Mouse (Mus musculus) limb, embryonic 11.5 days (tissue): ENCODE measurements around the gene Sgsh. TPM values are rescaled to one million over a fixed set of nuclear protein-coding genes. Genes with fewer than 3 reads are reported as not detected.

Source experiments
- ATAC-seq: fragments of 200-750 bp; cut with Nextera tagmentation; 2 replicates; pipeline ENCODE4 v1.8.0; 2017; ENCODE audit warnings: low read depth; ENCODE audit not compliant: insufficient number of reproducible peaks, low FRiP score, low TSS enrichment
- DNase-seq: peaks from one replicate; pipeline ENCODE4 v3.0.0-alpha.2; 2015; ENCODE audit warnings: low spot score
- H3K27ac ChIP-seq: fragments of 300-500 bp; sonication (generic); replicated peaks from 2 replicates; pipeline ENCODE4 v1.5.1; 2014; ENCODE audit warnings: low read depth, mild to moderate bottlenecking, low read length
- H3K27me3 ChIP-seq: fragments of 300-500 bp; sonication (generic); 2 replicates; pipeline ENCODE4 v1.6.1; 2014; ENCODE audit warnings: mild to moderate bottlenecking, low read length, mixed read lengths; ENCODE audit not compliant: control insufficient read depth, insufficient read depth
- H3K36me3 ChIP-seq: fragments of 300-500 bp; sonication (generic); 2 replicates; pipeline ENCODE4 v1.6.1; 2014; ENCODE audit warnings: mild to moderate bottlenecking, low read length, moderate library complexity, mixed read lengths; ENCODE audit not compliant: control insufficient read depth, insufficient read depth
- H3K4me1 ChIP-seq: fragments of 300-500 bp; sonication (generic); 2 replicates; pipeline ENCODE4 v1.6.1; 2014; ENCODE audit warnings: low read length, mixed read lengths; ENCODE audit not compliant: control insufficient read depth, insufficient read depth
- H3K4me2 ChIP-seq: fragments of 300-500 bp; sonication (generic); 2 replicates; pipeline ENCODE4 v1.6.1; 2014; ENCODE audit warnings: low read depth, mild to moderate bottlenecking, moderate library complexity; ENCODE audit not compliant: severe bottlenecking
- H3K4me3 ChIP-seq: fragments of 300-500 bp; sonication (generic); 2 replicates; pipeline ENCODE4 v1.5.1; 2014; ENCODE audit warnings: low read depth, low read length
- H3K9ac ChIP-seq: fragments of 300-500 bp; sonication (generic); 2 replicates; pipeline ENCODE4 v1.6.1; 2014; ENCODE audit warnings: mild to moderate bottlenecking, low read length
- H3K9me3 ChIP-seq: fragments of 300-500 bp; sonication (generic); 2 replicates; pipeline ENCODE4 v1.6.1; 2016; ENCODE audit warnings: low read length; ENCODE audit not compliant: control insufficient read depth
- WGBS: fragments of 180-500 bp; shearing (Covaris S2); extraction: QIAGEN DNeasy Blood & Tissue Kit; methylation state at CpG from one replicate; pipeline ENCODE4 v1.1.7; 2014; 5-methylcytosine and 5-hydroxymethylcytosine counted together
- polyA plus RNA-seq: library from polyadenylated mRNA; unstranded; fragments of >200 nt; fragmentation: Nextera tagmentation; extraction: Ambion mirVana; gene quantifications from 2 replicates; pipeline ENCODE4 v1.2.1, GENCODE M21; 2014

The Sgsh gene
- polyA plus RNA-seq, 1 experiment from 2014 or later: 4.9 TPM

DNA sequence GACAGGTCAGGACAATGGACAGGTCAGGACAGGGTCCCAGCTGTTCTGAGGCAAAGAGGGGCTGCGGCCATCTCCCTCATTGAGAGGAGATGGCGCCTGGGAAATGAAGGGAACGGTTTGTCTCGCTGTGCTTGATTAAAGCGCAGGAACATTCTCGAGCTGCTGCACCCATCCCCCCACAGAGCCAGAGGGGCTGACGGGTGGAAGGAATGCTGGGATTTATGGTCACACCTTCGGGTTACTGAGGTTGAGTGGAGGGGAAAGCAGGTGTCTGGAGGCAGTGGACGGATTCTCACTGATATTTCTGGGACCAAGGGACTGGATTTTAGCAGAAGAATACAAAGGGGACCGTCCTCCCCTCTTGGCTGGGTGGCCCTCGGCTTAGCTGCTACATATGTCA is 47.4 kb downstream of the Sgsh start:
- Histone ChIP-seq H3K4me2 (peak overlapping the region; percentile 0; the same call in 1 of the 2 replicates), H3K36me3 (no peaks in the 10 kb centered on the region), H3K9me3 (no peaks in the 10 kb centered on the region), H3K9ac (no peak overlapping the region), H3K4me3 (no peak overlapping the region), H3K27me3 (peaks cover 2% of the 10 kb centered on the region; the same call in 1 of the 2 replicates), H3K27ac (no peak overlapping the region), H3K4me1 (peaks cover 7% of the 10 kb centered on the region)
- 13% methylated on average over 11 of the region's 11 CpGs for WGBS
- DNase-seq: peak; percentile 58
- no peak for ATAC-seq

DNA sequence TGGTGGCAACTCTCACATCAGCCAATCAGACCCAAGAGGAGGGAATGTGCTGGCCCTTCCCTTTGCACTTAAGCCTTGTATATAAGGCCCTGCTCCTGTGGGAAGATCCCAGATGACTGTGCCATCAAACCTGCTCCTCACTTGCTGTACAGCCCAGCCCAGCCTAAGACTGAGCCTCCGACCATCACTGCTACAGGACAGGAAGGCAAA is 47.8 kb downstream of the Sgsh start, which contains the start of gene Card14:
Gene Card14 (plus strand): TSS at position 111 of the 210 bp plus-strand sequence.
- Histone ChIP-seq H3K27ac (no peak within 1 kb of the TSS), H3K9me3 (no peaks in the 10 kb centered on the region), H3K4me1 (peaks cover 7% of the 10 kb centered on the region), H3K36me3 (no peaks in the 10 kb centered on the region), H3K4me3 (no peak within 1 kb of the TSS), H3K9ac (no peak within 1 kb of the TSS), H3K27me3 (peaks cover 2% of the 10 kb centered on the region; the same call in 1 of the 2 replicates), H3K4me2 (peak within 1 kb of the TSS; percentile 0; the same call in 1 of the 2 replicates)
- ATAC-seq (no peak), DNase-seq (no peak)
- 38% methylated on average over 1 of the region's 1 CpGs for WGBS

DNA sequence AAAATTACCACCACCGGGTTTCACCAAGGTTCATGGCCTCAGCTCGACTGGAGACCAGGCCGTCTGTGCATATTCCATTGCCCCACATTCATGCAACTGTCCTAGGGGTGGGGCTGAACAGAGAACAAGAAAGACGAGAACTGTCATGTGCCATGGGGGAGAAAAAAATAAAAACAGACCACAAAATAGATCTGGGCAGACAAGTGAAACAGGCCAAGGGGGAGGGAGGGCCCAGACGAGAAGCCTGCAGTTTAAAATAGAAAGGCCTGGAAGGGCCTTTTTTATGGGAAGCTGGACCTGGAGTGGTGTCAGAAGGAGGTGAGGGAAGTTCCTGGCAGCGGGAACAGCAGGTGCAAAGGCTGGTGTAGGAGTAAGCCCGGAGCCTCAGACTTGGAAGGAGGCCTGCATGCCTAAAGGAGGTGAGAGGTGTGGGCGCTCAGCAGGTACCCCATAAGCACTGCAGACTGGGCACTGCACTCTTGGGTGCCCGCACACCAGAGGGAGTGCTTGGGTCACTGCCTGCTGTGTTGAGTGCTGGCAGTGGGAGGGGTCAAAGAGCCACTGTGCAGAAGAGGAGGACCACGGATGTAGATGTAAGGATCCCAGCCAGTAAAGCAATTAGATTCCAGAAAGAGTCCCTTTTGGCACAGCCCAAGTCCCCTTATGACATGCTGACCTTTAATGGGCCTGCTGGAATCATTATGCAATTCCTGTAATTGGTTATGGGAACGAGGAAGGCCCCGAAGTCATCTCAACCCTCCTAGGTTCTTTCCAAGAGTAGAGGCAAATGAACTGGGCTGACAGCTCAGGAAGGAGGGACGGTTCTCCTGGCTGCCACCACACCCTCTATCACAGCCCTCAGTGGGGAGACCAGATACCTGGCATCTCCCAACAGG is 48.3 kb downstream of the Sgsh start:
- no peak overlapping the region for H3K27ac ChIP-seq
- ATAC-seq (no peak), DNase-seq (no peak)
- no peak overlapping the region for H3K9ac ChIP-seq
- H3K9me3 ChIP-seq: no peaks in the 10 kb centered on the region
- peaks cover 7% of the 10 kb centered on the region for H3K4me1 ChIP-seq
- WGBS: 64% methylated on average over 13 of the region's 13 CpGs
- peaks cover 2% of the 10 kb centered on the region; the same call in 1 of the 2 replicates for H3K27me3 ChIP-seq
- no peak overlapping the region for H3K4me3 ChIP-seq
- H3K4me2 ChIP-seq: no peak overlapping the region
- H3K36me3 ChIP-seq: no peaks in the 10 kb centered on the region

DNA sequence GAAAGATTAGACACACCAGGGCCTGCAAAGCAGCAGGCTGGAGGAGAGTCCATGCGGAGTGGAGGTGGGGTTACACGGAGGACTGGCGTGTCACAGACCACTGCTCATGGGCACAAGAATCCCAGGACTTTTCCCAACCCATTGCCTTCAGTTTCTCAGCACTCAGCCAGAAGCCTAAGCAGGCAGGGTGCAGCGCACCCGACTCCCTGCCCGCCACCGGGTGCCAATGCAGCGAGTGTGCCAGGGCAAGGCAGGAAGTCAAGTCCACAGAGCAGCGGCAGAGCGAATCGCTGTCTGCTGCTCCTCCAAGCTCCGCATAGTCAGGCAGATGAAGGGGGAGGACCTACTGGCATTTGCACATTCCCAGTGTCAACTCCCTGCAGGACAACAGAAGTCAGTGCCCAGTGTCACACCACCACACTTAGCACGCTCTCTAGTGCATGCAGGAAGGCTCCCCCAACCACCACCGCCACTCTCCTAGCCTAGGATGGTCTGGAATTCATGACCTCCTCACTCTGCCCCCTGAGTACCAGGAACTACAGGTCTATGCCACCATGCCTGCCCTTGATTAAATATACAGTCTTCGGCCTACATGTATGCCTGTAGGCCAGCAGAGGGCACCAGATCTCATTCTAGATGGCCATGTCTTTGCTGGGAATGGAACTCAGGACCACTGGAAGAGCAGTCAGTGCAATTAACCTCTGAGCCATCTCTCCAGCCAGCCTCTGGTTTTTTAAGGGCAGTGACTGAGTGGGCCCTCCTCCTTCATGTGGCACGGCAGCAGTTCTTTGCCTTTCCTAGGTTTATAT is 50.2 kb downstream of the Sgsh start:
- H3K4me1 ChIP-seq: peaks cover 7% of the 10 kb centered on the region
- no peak overlapping the region for H3K9ac ChIP-seq
- no peak overlapping the region for H3K4me2 ChIP-seq
- no peaks in the 10 kb centered on the region for H3K36me3 ChIP-seq
- WGBS: 42% methylated on average over 16 of the region's 16 CpGs
- no peaks in the 10 kb centered on the region for H3K9me3 ChIP-seq
- H3K4me3 ChIP-seq: no peak overlapping the region
- DNase-seq: peak; percentile 70
- H3K27ac ChIP-seq: no peak overlapping the region
- no peak for ATAC-seq
- peaks cover 2% of the 10 kb centered on the region; the same call in 1 of the 2 replicates for H3K27me3 ChIP-seq

DNA sequence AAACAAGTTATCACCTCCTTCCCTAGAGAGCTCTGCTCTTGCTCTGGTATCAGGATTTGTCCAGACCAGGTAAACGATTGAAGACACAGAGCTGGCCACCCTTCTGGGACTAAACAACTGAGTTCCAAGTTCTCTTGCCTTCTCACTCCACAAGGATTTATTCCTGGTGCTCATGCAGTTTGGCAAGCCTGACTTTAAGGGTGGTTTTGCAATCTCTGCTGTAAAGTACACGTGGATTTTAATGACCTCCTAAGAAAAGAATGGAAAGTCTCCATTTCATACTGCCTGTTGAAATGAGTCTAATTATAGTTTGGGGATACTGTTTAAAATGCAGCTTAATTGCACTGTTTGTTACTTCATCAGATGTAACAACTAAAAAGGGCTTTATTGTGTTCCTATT is 54.4 kb downstream of the Sgsh start:
- H3K4me2 ChIP-seq: peak overlapping the region; percentile 56; the same call in 1 of the 2 replicates
- peaks cover 2% of the 10 kb centered on the region; the same call in 1 of the 2 replicates for H3K27me3 ChIP-seq
- H3K9me3 ChIP-seq: no peaks in the 10 kb centered on the region
- 30% methylated on average over 2 of the region's 2 CpGs for WGBS
- no peak overlapping the region for H3K9ac ChIP-seq
- H3K4me1 ChIP-seq: peaks cover 9% of the 10 kb centered on the region; the same call in 1 of the 2 replicates
- H3K4me3 ChIP-seq: no peak overlapping the region
- ATAC-seq (no peak), DNase-seq (no peak)
- H3K27ac ChIP-seq: no peak overlapping the region
- peaks cover 16% of the 10 kb centered on the region; the same call in 1 of the 2 replicates for H3K36me3 ChIP-seq

DNA sequence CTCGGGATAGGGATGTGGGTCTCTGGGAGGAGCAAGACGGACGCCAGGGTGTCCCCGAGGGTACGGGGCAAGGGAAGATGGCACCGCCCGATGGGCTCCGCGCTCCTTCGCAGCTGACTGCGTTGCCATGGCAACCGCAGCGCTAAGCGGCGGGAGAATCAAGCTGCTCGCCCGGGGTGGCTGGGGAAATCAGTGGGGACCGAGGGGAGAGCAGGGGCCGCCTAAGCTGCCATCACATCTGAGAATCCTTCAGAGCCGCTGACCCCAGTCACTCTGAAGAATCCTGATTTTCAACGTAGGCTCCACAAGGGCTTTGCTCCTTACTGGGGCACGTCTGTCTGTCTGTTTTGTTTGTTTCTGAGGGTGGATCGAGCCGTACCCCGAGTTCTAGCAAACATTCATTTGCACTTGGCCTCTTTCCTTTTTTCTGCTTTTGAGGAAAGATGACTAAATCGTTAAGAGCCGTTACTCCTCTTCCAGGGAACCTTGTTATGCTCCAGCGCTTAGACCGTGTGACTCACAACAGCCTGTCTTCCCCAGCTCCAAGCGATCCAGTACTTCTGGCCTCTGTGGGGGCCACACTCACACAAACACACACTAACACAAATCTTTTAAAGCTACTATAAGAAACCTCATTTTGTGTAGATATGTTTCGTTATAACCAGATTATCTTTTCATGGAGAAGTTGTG is 54.9 kb downstream of the Sgsh start:
- H3K4me1 ChIP-seq: peaks cover 9% of the 10 kb centered on the region; the same call in 1 of the 2 replicates
- ATAC-seq: no peak; the same call in 1 of the 2 replicates

DNA sequence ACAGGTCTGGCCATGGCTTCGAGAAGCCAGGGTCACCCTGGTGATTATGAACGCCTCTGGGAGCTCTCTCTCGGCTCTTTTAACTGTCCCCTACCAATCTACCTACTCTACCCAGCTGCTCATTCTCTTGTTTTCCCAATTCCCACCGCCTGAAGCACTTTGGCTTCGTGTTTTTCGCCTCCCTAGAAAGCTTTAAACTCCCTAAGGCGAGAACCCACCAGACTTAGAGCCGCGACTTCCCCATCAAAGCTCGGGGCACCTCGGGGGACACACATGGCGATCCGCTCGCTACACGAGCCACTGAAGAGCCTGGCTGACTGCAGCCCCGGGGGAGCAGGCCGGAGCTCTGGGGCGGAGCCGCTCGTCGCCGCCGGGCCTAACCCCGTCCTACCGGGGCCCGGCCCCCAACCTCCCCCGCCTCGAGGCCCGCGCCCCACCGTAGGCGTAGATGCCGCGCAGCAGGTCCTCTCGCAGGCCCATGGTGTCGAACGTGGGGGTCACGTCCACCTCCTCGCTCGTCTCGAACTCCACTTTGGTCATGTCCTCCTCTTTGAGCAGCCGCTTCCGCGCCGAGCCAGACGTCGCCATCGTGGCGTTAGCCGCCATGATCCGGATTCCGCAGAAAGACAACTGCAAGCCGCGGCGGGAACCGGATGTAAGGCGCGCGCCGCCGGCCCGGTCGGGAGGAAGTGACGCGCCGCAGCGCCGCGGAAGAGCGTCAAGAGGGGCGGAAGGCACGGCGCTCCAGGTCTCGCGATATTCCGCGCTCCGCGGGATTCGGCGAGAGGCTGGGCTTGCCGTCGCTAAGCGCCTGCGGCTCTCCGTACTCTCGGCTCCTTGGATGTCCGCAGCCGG is 55.7 kb downstream of the Sgsh start, which contains the start of gene Eif4a3:
Gene Eif4a3 (minus strand): TSS at position 699 of the 855 bp plus-strand sequence.
- Histone ChIP-seq H3K4me2 (peak within 1 kb of the TSS; percentile 81), H3K27ac (peak within 1 kb of the TSS; percentile 79), H3K27me3 (no peaks in the 10 kb centered on the region; the same call in 1 of the 2 replicates), H3K36me3 (peaks cover 28% of the 10 kb centered on the region), H3K9ac (peak within 1 kb of the TSS; percentile 97), H3K4me1 (peaks cover 9% of the 10 kb centered on the region; the same call in 1 of the 2 replicates), H3K4me3 (peak within 1 kb of the TSS; percentile 98), H3K9me3 (no peaks in the 10 kb centered on the region)
- under 1% methylated on average over 89 of the region's 89 CpGs for WGBS
- DNase-seq: peak; percentile 98
- peak; percentile 89 for ATAC-seq

More for the DNA sequence above, 54.9 kb downstream of the Sgsh start:
- Histone ChIP-seq H3K27me3 (peaks cover 2% of the 10 kb centered on the region; the same call in 1 of the 2 replicates), H3K9ac (peak overlapping the region; percentile 97), H3K9me3 (no peaks in the 10 kb centered on the region), H3K4me3 (peak overlapping the region; percentile 98), H3K36me3 (peaks cover 22% of the 10 kb centered on the region; the same call in 1 of the 2 replicates), H3K27ac (peak overlapping the region; percentile 70), H3K4me2 (peak overlapping the region; percentile 56)
- WGBS: 2% methylated on average over 31 of the region's 31 CpGs
- DNase-seq: no peak
